In the genomic region with DNA sequence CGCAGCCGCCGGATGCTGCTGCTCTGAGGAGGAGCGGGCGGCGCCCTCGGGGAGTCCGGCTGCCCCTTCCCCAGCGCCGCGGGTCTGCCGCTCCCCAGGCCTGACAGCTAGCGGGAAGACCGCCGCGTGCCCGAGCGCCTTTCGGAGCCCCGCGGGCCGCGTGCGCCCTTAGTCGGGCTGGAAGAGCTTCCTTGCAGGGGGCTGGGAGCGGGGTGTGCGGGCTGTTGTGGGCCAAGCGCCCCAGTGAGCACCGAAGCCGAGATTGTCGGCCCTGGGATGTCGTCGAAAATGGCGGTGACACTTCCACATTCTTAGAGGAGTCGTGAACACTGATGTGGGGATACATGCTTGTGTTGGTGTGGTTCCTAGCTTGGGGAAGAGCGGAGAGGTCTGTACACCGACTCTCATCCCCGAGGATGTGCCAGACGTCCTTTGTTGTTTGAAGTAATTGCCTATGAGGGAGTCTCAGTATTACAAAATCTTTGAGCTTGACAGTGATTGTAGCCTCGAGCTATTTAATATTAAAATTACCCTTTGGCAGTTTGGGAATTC, we compare ENCODE assay signal across 8 mouse cellular contexts. TPM values are rescaled to one million over a fixed set of nuclear protein-coding genes. Genes with fewer than 3 reads are reported as not detected.
DNase-seq lines count a peak whose midpoint lies in the region; ATAC-seq and TF ChIP-seq lines count a peak whose summit lies in the region.

No protein-coding gene starts in this region.

- peak overlapping the region; percentile 99 for H3K9ac ChIP-seq in hindbrain, embryonic 14.5 days
- peak overlapping the region; percentile 99 for H3K9ac ChIP-seq in midbrain, embryonic 11.5 days (ENCODE audit: low read length)

- peak; percentile 37; the same call in 1 of the 2 replicates for TF ChIP-seq POLR2A in cortical plate, adult 2 months (IDR thresholded peaks at IDR 0.05; ENCODE audit: extremely low read depth, insufficient read depth, low read length)

- intact Hi-C loops in gastrocnemius, postnatal 14 days (cut with DNase I; ENCODE audit: low total_unique reads), result loop anchor here (5.0 kb wide), 1 partner anchor 37 kb away; no protein-coding TSS in a partner anchor

- TF ChIP-seq CTCF in cortical plate, adult 2 months (IDR thresholded peaks at IDR 0.05; ENCODE audit: extremely low read depth, insufficient read depth, low read length), result no peak

- H3K36me3 ChIP-seq in hindbrain, embryonic 14.5 days (replicated peaks; ENCODE audit: control insufficient read depth, insufficient read depth), result no peaks in the 10 kb centered on the region
- no peaks in the 10 kb centered on the region for H3K36me3 ChIP-seq in midbrain, embryonic 11.5 days (ENCODE audit: control insufficient read depth, insufficient read depth, low read length)

- no peaks in the 10 kb centered on the region for H3K27me3 ChIP-seq in hindbrain, embryonic 14.5 days (ENCODE audit: control insufficient read depth, insufficient read depth, low read length)
- no peaks in the 10 kb centered on the region for H3K27me3 ChIP-seq in midbrain, embryonic 11.5 days (ENCODE audit: control insufficient read depth, insufficient read depth, low read length)

- under 1% methylated on average over 40 of the region's 40 CpGs for WGBS in hindbrain, embryonic 14.5 days
- under 1% methylated on average over 39 of the region's 40 CpGs for WGBS in midbrain, embryonic 11.5 days

- peak; percentile 66 for ATAC-seq in frontal cortex, adult (ENCODE audit: low TSS enrichment)
- no peak for ATAC-seq in hindbrain, embryonic 14.5 days (ENCODE audit: low FRiP score)
- ATAC-seq in midbrain, embryonic 11.5 days (ENCODE audit: low FRiP score), result no peak; the same call in 1 of the 2 replicates

- peak overlapping the region; percentile 61 for H3K4me3 ChIP-seq in cortical plate, adult 2 months (ENCODE audit: insufficient read depth, low read length)
- H3K4me3 ChIP-seq in hindbrain, embryonic 14.5 days (replicated peaks; ENCODE audit: low read length), result peak overlapping the region; percentile 99
- peak overlapping the region; percentile 96 for H3K4me3 ChIP-seq in midbrain, embryonic 11.5 days (ENCODE audit: low read depth, low read length)

- H3K4me2 ChIP-seq in hindbrain, embryonic 14.5 days (replicated peaks), result peak overlapping the region; percentile 83
- H3K4me2 ChIP-seq in midbrain, embryonic 11.5 days, result peak overlapping the region; percentile 64

- peak overlapping the region; percentile 83 for H3K27ac ChIP-seq in cortical plate, adult 2 months (ENCODE audit: insufficient read depth, low read length)
- H3K27ac ChIP-seq in hindbrain, embryonic 14.5 days, result peak overlapping the region; percentile 99
- peak overlapping the region; percentile 84 for H3K27ac ChIP-seq in midbrain, embryonic 11.5 days (ENCODE audit: low read depth, low read length)

- H3K4me1 ChIP-seq in cortical plate, adult 2 months (ENCODE audit: control insufficient read depth, insufficient read depth, low read length), result no peaks in the 10 kb centered on the region
- H3K4me1 ChIP-seq in hindbrain, embryonic 14.5 days (replicated peaks; ENCODE audit: control insufficient read depth, insufficient read depth, low read length), result peaks cover 4% of the 10 kb centered on the region
- H3K4me1 ChIP-seq in midbrain, embryonic 11.5 days (ENCODE audit: control insufficient read depth, insufficient read depth, low read length), result no peaks in the 10 kb centered on the region; the same call in 1 of the 2 replicates

- no peak for DNase-seq in frontal cortex, postnatal 36 days (ENCODE audit: low spot score in 2 of 2)
- DNase-seq in 416B (ENCODE audit: low read depth), result peak; percentile 35
- peak; percentile 61 for DNase-seq in hindbrain, embryonic 14.5 days (ENCODE audit: low spot score)
- peak; percentile 98 for DNase-seq in midbrain, embryonic 11.5 days (ENCODE audit: low spot score, missing footprints)
- DNase-seq in layer of hippocampus, postnatal 10 days (ENCODE audit: low spot score in 2 of 2), result no peak
- no peak for DNase-seq in gastrocnemius, postnatal 14 days

- no peaks in the 10 kb centered on the region for H3K9me3 ChIP-seq in hindbrain, embryonic 14.5 days (ENCODE audit: control insufficient read depth, low read length)
- H3K9me3 ChIP-seq in midbrain, embryonic 11.5 days (ENCODE audit: control insufficient read depth, low read length), result no peaks in the 10 kb centered on the region

RNA-seq across cellular contexts. Expression of gene Zfp638, which starts 47.9 kb away (rescaled TPM):
- 50.8 and 58.4 TPM in 2 replicates for polyA plus RNA-seq in cortical plate, adult 2 months (2012; rRNA removed)
- 96.5 and 97.4 TPM in 2 replicates for polyA plus RNA-seq in hindbrain, embryonic 14.5 days (2014; fragmentation: Nextera tagmentation; extraction: Ambion mirVana)
- 102 and 120 TPM in 2 replicates for polyA plus RNA-seq in midbrain, embryonic 11.5 days (2014; fragmentation: Nextera tagmentation; extraction: Ambion mirVana)
- 100 to 1,000 TPM; 109 to 119 TPM for total RNA-seq in layer of hippocampus, postnatal 10 days (2021)
- total RNA-seq in gastrocnemius, postnatal 14 days (2021), result 10 to 100 TPM; 31.3 to 37.2 TPM

Comparison
In these comparisons a context has a peak if more than half of its experiments do, and no peak if none do; other contexts are left out.
1. DNase-seq: peak in 416B (single experiment), hindbrain, embryonic 14.5 days (single experiment) and midbrain, embryonic 11.5 days (single experiment); none in frontal cortex, postnatal 36 days (0 of 2), layer of hippocampus, postnatal 10 days (0 of 2) and gastrocnemius, postnatal 14 days (single experiment).
2. Peak in every context shown above with its lines, with median percentiles within 50 percentile points of each other: H3K27ac ChIP-seq and H3K4me3 ChIP-seq.